1 mouse cellular context compared by ENCODE assay signal in the genomic region with DNA sequence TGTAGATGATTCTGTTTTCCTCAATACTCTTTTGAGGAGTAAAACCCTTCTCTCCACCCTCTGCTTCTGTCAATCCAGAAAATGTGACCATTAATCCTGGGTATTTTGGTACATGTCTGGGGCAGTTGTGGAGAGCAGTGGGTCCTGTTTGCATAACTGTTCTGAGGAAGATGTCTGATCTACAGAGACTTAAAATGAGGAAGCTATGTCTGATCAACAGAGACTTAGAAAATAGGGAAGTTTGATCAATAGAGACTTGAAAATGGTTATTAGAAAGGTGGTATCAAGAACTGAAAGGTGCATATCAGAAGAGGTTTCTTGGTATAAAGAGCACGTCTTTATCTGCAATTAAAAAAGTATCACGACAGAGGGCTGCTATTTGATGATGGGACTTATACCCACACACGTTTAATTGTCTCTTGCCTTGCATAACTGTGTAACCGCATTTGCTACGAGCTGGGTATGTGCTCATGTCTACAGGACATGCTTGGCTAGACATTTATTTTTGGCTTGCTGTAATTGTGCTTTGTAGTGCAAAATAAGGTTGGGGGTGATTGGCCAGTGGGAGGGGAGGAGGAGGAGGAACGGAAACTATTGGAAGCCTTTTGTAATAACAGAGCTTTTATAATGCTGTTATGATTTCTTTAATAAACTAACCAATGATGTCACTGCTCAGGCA.
TF ChIP-seq lines count a peak whose summit lies in the region.

No protein-coding gene starts in this region.

TF ChIP-seq in CH12.LX, 34 proteins besides CTCF, POLR2A, EP300 and RAD21:
- no peak for TF ChIP-seq JUN (IDR thresholded peaks at IDR 0.05; ENCODE audit: insufficient read depth, low read depth, low read length)
- TF ChIP-seq ZNF384 (IDR thresholded peaks at IDR 0.05; ENCODE audit: low read depth, low read length) = no peak
- TF ChIP-seq GABPA (IDR thresholded peaks at IDR 0.05; ENCODE audit: insufficient replicate concordance, low read depth, low read length) = no peak
- no peak for TF ChIP-seq USF1 (IDR thresholded peaks at IDR 0.05; ENCODE audit: low read depth, low read length)
- TF ChIP-seq ELF1 (IDR thresholded peaks at IDR 0.05; ENCODE audit: low read depth, low read length) = no peak
- no peak for TF ChIP-seq USF2 (conservative IDR thresholded peaks at IDR 0.05; ENCODE audit: low read depth, low read length)
- TF ChIP-seq CHD2 (IDR thresholded peaks at IDR 0.05; ENCODE audit: low read length) = no peak
- TF ChIP-seq BHLHE40 (IDR thresholded peaks at IDR 0.05; ENCODE audit: low read depth, low read length) = 0 out of 2 replicates have a peak, but pooled peaks have one; percentile 14
- no peak for TF ChIP-seq TBP (conservative IDR thresholded peaks at IDR 0.05; ENCODE audit: low read depth, low read length)
- TF ChIP-seq MAZ (IDR thresholded peaks at IDR 0.05; ENCODE audit: low read depth, low read length) = no peak
- TF ChIP-seq TCF12 (IDR thresholded peaks at IDR 0.05; ENCODE audit: low read depth, low read length) = no peak
- TF ChIP-seq MEF2A (IDR thresholded peaks at IDR 0.05; ENCODE audit: borderline replicate concordance, low read depth, low read length) = peak; percentile 49; the same call in 1 of the 2 replicates
- no peak for TF ChIP-seq IRF4 (IDR thresholded peaks at IDR 0.05; ENCODE audit: low read depth, low read length)
- TF ChIP-seq JUND (conservative IDR thresholded peaks at IDR 0.05; ENCODE audit: low read depth, low read length) = no peak
- no peak for TF ChIP-seq UBTF (IDR thresholded peaks at IDR 0.05; ENCODE audit: low read depth, low read length)
- no peak for TF ChIP-seq HCFC1 (IDR thresholded peaks at IDR 0.05; ENCODE audit: low read depth, low read length)
- TF ChIP-seq RCOR1 (conservative IDR thresholded peaks at IDR 0.05; ENCODE audit: low read depth, low read length) = no peak
- no peak for TF ChIP-seq SIN3A (IDR thresholded peaks at IDR 0.05; ENCODE audit: low read length)
- no peak for TF ChIP-seq MAFK (IDR thresholded peaks at IDR 0.05; ENCODE audit: insufficient replicate concordance, low read length)
- peak; percentile 35; the same call in 1 of the 2 replicates for TF ChIP-seq ETS1 (conservative IDR thresholded peaks at IDR 0.05; ENCODE audit: low read depth, low read length)
